Mouse (Mus musculus): ENCODE data around the gene Nsd1.
A peak's percentile ranks its signal among the peaks of the same experiment; 100 is the strongest.
"Not testable (repeated sequence)": the region's sequence is repeated elsewhere in the genome, so short reads cannot be mapped to it uniquely, and the experiment has no call there.

The Nsd1 gene

GRCm38 (mm10) chr13:55191535-55191934 lies 18.0 kb upstream of the Nsd1 start:
- no peak for DNase-seq

DNA sequence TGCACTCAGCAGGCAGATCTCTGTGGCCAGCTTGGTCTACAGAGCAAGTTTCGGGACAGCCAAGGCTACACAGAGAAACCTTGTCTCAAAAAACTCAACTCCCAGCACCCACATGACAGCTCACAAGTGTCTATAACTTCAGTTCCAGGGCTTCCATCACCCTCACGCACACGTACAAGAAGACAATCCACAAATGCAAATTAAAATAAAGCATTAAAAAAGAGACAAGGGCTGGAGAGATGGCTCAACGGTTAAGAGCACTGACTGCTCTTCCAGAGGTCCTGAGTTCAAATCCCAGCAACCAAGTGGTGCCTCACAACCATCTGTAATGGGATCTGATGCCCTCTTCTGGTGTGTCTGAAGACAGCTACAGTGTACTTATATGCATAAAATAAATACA lies 6.8 kb upstream of the Nsd1 start:
- not testable (repeated sequence) for DNase-seq

- DNase-seq = no peak
These were observed 5.8 kb upstream of the Nsd1 start for GRCm38 (mm10) chr13:55203740-55204139.

GRCm38 (mm10) chr13:55204667-55205389 lies 4.8 kb upstream of the Nsd1 start:
- DNase-seq = no peak

GRCm38 (mm10) chr13:55205448-55206205 lies 4.0 kb upstream of the Nsd1 start:
- DNase-seq = no peak

- DNase-seq = peak; percentile 28
These were observed 539 bp upstream of the Nsd1 start for GRCm38 (mm10) chr13:55208837-55209648.

DNA sequence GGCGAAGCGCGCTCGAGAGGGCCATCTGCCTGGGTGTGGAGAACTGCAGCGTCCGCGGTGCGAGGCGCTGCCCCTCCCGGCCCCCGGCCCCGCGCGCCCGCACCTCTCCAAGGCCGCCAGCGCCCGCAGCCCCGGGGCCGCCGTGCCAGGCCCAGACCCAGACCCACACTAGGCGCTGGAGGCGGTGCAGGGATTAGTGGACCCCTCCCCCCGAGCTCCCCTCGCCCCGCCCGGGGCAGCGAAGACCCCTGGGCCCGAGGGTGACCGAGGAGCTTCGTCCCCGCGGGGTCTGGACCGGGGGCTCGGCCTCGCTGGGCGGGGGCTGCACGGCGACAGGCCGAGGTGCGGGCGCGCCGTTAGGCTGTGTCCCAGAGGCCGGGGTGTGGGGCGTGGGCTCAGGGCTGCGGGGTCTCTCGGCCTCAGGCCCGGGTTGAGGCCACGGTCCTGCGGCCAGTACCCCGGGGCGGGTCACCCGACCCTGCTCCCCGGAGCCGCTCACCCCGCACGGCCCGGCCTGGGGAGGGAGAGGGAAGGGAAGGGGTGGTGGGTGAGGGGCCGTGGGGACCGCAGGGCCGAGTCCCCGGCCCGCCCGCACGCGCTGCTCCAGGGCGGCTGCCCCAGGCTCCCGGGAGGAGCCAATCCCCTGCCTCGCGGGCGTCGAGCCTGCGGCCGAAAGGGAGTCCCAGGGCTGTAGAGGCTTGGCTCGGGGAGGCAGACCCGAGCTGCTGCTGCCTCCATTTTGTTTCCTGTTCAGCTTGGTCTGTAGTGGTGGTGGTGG lies 800 bp downstream of the Nsd1 start:
- DNase-seq = peak; percentile 85

DNA sequence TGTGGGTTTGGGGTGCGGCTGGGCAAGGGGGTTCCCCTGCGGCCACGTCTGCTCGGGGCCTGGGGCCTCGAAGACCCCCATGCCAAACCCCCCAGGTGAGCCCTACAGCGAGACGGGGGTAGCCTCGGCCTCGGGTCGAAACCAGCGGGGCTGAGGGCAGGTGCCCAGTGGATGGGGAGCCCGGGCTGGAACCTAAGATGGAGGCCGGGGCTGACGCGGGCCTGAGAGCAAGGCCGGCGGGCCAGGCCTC lies 1.3 kb downstream of the Nsd1 start:
- DNase-seq = no peak

DNA sequence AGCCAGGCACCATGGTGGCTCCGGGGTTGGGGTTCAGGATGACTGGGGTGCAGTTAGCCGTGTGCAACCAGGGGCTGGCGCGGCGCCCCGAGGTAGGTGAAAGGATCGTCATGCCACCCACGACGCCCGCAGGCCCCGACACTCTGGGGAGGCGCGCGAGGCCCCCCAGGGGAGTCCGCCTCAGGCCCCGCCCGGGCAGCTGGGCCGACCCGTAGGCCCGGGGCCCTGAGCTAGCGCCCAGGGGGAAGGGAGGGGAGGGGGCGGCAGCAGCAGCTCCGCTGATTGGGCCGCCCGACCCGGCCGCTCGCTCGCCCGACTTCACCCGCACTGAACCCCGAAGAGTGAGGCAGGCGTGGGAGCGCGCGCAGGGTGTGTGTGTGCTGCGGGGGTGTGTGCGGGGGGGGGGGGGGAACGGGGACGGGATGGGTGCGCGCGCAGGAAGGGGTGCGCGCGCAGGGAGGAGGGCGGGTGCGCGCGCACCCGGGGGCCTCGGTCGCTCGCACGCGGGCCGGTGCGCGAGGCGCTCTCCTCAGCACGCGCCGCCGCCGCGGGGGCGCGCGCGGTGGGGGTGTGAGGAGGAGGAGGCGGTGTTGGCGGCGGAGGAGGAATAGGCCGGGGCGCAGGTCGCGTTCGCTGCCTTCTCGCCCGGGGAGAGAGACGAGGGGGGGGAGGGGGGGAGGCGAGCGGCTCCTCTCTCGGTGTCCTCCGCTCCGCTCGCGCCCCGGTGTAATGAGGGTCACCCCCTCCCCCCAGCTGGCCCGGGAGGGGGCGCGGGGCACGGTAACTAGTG lies 1.8 kb downstream of the Nsd1 start:
- DNase-seq = peak; percentile 95

- DNase-seq = no peak
These were observed 2.4 kb downstream of the Nsd1 start for GRCm38 (mm10) chr13:55212011-55212360.

DNA sequence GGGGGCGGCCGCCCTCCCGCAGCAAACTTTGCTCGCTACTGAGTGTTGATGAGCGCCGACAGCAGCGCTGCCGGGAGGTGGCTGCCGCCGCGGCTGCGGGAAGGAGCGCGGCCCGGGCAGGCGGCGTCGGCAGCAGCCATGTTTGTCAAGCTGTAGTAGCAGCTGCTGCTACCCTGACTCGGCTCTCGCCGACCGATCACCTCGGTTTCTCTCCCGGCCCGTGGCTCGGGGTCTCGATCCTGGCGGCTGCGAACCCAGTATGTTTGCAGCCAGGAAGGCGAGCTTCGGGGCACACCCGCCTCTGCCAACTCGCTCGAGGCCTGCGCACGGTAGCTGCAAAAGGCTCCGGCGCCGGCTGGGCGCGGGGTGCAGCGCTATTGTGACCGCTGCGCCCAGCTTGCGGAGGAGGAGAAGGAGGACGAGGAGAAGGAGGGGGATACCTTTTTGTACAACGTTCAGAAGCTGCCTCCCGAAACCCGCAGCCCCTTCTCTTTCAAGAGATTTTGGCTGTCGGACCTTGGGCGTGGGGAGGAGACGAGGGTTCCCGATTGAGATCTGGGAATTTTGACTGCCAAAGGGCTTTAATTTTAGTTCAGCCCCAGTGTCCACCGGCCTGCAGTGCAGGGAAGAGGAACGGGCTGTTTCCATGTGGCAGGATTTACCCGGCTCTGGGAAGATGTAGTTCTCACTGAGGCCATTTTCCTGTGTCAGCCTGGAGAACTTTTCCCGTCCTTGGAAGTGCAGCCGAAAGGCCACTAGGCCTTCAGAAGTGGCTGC lies 3.0 kb downstream of the Nsd1 start:
- DNase-seq = peak; percentile 75

- no peak for DNase-seq
These were observed 3.7 kb downstream of the Nsd1 start for GRCm38 (mm10) chr13:55213138-55213806.

GRCm38 (mm10) chr13:55224364-55224763 lies 14.8 kb downstream of the Nsd1 start:
- no peak for DNase-seq

DNA sequence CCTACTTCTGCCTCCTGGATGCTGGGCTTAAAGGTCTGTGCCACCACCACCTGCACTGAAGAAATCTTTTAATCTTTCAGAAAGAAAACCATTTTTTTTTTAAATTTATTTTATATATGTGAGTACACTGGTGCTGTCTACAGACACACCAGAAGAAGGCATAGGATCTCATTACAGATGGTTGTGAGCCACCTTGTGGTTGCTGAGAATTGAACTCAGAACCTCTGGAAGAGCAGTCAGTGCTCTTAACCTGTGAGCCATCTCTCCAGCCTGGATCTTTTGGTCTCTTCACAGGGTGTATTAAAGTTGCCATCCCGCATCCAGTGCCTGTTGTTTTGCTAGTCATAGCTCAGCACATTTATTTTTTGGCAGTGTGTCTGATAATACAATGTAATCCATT lies 21.1 kb downstream of the Nsd1 start:
- DNase-seq = no peak

DNA sequence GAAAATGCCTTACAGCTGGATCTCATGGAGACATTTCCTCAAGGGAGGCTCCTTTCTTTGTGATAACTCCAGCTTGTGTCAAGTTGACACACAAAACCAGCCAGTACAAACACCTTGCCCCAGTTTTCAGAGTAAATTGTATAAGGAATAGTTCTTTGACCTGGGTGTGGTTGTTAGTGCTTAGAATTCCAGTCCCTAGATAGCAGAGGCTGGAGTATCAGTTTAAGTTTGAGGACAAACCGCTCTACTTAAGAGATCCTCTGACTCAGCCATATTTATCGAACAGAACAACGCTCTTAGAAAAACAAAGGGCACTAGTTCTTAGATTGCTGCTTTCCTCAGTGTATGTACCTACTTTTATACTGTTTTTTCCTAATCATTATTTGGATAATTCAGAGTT lies 33.6 kb downstream of the Nsd1 start:
- DNase-seq = no peak

DNA sequence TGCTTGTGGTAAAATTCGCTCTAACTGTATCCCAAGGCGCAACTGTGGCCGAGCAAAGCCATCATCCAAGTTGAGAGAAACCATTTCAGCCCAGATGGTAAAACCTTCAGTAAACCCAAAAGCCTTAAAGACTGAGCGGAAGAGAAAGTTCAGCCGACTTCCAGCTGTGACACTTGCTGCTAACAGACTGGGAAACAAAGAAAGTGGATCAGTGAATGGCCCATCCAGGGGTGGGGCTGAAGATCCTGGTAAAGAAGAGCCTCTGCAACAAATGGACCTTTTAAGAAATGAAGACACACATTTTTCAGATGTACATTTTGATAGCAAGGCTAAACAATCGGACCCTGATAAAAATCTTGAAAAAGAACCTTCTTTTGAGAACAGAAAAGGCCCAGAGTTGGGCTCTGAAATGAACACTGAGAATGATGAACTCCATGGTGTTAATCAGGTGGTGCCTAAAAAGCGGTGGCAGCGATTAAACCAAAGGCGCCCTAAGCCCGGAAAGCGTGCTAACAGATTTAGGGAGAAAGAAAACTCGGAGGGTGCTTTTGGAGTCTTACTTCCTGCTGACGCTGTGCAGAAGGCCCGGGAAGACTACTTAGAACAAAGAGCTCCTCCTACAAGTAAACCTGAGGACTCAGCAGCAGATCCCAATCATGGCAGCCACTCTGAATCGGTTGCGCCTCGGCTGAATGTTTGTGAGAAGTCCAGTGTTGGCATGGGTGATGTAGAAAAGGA lies 37.9 kb downstream of the Nsd1 start:
- no peak for DNase-seq

DNA sequence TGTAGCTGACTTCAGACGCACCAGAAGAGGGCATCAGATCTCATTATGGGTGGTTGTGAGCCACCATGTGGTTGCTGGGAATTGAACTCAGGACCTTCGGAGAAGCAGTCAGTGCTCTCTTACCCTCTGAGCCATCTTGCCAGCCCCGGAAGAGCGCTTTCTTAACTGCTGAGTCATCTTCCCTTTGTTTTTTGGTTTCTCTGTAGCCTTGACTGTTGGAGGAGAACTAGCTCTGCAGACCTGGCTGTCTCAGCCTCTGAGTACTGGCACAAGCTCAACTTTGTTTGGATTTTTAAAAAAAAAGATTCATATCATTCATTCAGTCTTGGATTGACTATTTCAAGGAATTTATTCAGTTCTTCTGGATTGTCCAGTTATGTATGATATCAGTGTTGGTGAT lies 39.7 kb downstream of the Nsd1 start:
- DNase-seq = no peak

DNA sequence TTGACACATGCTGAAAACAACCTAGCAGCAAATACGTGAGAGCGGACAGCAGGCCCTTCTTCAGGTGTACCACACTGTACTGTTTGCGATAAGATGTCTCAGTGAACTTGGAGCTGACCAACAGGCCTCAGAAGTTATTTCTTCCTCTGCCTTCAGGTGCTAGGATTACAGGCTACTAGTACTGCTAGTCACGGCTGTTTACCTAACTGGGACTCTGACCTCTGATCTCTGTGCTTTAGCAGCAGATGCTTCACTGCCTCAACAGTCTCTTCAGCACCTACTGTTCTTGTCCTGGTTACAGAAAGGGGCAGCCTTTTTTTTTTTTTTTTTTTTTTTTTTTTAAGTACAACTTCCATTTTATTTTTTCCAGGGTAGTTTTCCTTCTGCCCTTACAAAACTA lies 43.2 kb downstream of the Nsd1 start:
- DNase-seq = no peak

- DNase-seq = no peak
These were observed 45.6 kb downstream of the Nsd1 start for GRCm38 (mm10) chr13:55255052-55255652.

DNA sequence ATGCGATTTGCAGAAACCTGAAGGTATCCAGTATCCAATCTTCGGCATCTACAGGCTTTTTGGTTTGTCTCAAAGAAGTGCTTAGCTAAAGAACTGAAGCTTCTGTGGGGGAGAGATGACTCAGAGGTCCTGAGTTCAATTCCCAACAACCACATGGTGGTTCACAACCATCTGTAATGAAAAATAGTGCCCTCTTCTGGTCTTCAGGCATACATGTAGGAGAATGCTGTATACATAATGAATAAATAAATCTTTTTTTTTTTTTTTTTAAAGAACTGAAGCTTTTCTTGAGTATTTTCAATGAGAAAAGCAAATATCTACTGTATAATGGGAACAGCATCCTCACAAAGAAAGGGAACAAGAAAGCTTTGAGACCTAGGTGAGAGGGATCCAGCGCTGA lies 49.1 kb downstream of the Nsd1 start:
- no peak for DNase-seq

All from retina, postnatal 1 day (tissue).